Mouse (Mus musculus): ENCODE data around the gene Mrpl53.
A peak's percentile ranks its signal among the peaks of the same experiment; 100 is the strongest.

Gene Mrpl53

DNA sequence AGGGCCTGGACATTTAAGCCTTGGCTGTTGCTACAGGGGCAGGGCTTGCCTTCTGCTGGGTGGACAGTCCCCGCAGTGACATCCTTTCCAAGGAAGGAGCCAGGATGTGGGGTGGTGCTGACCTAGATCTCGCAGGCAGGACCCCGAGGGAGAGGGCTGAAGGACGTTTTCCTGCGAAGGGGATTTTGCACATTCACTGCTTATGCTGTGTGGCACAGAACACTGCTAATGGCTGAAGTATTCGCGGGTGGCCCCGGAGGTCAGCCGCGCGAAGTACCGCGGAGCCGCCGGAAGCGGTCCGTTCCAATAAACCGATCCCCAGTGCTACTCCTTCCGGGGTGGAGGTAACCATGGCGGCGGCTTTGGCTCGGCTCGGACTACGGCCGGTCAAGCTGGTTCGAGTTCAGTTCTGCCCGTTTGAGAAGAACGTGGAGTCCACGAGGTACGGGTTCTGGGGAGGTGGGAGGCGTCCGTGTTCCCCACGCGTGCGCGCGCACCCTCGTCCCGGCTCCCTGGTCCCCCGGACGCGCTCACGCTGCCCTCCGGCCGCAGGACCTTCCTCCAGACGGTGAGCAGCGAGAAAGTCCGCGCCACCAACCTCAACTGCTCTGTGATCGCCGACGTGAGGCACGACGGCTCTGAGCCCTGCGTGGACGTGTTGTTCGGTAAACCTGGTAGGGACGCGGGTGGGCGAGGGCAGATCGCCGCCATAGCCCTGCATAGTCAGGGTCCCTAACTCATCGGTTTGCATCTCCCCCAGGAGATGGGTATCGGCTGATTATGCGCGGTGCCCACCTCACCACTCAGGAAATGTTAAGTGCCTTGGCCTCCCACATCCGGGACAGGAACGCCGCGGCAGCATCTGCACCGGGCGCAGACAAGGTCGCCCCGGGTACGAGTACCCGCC is at the start of gene Mrpl53:
TSS of gene Mrpl53 (plus strand) at position 279 of the 907 bp plus-strand sequence.
- peak; percentile 80 to 82 for DNase-seq

DNA sequence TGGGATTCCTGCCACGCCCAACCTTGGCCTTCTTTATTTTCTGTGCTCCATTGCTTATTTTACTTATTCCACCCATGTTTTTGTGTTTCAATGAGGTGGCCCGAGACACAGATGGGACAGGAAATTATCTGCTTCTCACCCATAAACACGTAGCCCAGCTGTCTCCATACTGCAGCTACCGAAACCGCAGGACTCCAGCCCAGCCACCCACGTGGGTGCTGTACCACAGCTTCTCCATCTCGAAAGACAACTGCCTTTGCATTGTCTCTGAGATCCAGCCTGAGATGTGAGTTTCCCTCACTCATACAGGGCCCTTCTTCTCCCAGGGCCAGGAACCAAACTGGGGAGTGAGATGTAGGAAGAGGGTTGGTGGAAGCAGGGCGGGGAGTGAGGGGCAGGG is 42.8 kb upstream of the Mrpl53 start:
- DNase-seq = no peak

DNA sequence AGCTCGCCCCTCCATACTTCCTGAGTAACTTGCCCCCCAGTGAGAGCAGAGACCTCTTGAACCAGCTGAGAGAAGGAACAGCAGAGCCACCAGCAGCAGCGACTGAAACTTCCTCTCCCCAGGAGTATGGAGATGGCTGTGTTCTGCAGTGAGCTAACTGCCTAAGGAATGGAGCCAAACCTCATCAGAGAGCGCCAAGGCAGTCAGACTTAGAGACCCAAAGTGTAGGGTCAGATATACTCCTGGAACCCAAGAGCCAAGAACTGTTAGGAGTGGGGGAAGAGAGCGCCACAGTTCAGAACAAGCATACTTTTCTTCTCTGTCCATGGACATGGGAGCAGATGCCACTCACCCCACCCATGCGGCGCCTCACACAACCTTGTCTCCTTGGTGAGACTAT is 42.4 kb upstream of the Mrpl53 start:
- no peak for DNase-seq

DNA sequence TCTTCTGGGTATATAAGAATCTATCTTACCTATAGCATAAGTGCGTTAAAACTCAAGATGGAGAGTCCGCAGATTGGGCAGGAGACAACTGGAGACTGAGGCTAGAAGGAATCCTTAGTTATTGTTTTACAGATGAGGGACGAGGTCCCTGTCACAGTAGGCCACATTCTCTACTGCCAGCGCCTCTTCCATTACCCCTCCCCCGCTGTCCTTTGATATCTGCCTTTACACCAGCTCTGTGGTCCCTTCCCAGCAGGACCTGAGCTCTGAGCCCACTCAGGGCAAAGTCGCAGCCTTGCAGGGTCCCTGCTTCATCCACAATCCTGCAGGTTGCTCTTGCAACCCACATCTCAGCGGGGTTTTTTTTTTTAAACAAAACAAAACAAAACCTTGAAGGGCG is 40.6 kb upstream of the Mrpl53 start:
- no peak for DNase-seq

DNA sequence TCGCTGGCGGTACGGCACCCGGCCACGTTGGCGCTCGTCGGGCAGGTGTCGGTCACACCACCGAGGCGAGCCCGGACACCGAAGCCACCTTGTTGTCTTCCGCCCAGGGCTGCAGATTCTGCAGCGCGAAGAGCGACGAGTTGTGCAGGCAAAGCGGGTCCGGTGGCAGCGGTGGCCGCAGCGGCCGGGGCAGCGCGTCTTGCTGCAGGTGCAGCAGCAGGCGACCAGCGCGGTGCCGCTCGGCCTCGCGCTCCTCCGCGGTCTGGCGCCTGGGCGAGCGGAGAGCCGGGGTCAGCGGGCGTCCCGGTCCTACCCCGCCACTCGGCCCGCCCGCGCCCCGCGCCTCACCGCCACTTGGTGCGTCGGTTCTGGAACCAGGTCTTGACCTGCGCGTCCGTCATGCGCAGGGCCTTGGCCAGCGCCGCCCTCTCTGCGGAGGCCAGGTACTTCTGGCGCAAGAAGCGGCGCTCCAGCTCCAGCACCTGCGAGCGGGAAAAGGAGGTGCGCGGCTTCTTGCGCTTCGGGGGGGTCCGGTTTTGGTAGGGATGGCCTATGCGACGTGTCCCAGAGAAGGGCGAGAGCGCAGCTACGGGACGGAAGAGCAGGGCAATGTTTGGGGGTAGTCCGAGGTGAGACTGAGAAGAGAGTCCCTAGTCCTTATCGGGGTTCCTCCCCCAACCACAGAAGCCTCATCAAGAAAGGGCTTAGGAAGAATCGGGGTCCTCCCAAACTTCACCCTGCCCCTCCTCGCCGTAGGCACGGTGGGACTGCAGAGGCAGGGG is 39.9 kb upstream of the Mrpl53 start:
- DNase-seq = no peak

DNA sequence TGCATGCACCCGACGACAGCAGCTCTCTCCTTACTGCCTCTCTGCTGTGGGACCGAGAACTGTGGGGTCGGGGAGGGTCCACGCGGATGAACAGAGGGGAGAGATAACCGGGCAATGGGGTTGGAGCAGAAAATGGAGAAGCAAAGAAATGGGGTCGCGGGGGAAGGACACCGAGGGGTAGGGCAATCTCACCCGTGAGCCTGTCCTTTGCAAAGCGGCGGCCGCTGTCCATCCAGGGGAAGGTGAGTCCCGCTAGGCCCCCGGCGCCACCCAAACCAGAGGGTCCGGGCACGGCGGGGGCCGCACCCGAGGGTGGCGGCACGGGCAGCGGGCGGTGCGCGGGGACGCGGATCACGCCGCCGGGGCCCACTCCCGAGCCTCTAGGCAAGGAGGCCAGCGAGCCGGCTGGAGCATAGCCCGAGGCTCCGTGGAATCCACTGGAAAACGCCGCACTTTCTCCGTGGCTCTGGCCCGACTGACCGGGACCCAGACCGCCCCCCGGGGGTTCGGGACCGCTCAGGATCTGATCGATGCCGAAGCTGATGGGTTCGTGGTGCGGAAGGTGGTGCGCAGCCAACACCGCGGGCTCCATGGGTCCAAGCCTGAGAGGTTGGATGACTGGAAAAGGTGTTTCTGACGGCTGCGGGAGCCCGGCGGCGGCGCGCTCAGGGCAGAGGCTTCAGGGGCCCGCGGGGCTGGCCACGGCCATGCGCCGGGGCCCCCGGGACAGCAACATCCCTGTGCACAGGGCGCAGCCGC is 39.2 kb upstream of the Mrpl53 start:
- no peak for DNase-seq

DNA sequence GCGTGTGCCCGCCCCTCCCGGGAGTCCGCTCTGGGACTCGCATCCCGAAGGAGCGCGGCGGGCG is 38.8 kb upstream of the Mrpl53 start, which contains the start of gene Tlx2:
TSS of gene Tlx2 (minus strand) at position 47 of the 64 bp plus-strand sequence.
- DNase-seq = no peak

DNA sequence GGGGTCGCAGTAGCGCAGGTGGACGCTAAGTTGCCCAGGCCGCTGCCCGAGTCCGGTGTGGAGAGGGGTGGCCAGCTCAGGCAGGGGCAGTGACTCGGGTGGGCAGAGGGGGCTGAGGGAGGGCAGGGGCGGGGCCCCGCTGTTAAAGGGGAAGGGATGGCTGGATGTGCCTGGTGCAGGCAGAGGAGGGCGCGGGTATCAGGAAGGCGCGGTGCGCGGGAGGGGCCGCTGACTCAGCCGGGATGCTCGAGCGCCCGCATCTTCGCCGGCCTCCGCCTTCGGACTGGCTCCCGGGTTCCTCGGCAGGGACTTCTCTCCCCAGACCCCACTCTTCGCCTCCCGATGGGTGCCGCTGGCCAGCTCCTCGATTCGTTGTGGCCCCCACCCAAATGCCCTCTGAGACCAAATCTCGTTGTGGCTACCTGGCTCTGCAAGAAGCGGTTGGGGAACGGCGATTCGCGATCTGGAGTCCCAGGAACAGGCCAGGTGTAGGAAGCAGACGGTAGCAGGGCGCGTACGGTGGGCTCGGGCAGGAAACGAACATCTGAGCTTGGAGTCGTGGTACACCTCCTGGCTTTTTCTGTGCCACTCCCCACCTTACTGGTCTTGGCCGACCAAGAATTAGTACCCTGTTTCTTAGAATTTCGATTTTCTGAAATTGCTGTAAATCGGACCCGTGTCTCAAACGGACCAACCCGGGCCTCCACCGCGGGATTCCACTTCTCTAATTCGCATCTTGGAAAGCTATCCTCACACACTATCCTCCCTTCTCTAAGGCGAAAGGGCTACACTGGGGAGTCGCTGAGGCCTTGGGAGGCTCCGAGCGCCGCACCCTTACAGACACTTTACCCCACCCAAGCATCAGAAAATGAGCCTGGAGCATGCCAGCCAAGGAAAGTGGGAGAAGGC is 38.3 kb upstream of the Mrpl53 start:
- no peak for DNase-seq

DNA sequence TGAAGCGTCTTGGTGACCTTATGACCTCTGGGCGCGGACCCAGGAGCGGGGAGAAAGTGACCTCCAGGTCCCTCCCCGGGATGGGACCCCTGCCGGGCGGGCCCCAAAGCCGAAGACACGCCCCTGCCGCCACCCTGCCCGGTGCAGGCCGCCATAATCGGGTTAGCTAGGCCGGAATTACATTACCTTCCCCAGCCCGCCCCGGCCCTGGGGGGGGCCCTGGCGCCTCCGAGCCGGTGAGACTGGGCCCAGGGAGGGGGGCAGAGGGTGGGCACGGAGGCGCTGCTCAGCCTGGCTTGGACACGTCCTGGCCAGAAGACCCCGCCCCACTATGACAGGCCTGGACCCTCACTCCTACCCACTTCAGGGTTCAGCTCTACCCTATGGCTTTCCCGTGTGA is 37.6 kb upstream of the Mrpl53 start:
- DNase-seq = no peak

DNA sequence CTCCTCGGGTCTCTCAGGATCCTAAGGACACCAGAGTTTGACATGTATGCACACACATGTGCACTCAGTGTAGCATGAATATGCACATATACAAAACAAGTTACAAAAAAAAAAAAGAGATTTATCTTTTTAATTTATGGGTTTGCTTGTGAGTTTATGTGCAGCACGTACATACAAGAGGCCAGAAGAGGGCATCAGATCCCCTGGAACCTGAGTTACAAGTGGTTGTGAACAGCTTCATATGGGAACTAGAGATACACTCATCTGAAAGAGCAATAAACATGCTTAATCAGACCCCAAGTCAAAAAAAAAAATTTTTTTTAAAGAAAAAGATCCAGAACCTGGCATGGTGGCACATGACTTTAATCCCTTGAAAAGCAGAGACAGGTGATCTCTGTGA is 33.9 kb upstream of the Mrpl53 start:
- DNase-seq = no peak

DNA sequence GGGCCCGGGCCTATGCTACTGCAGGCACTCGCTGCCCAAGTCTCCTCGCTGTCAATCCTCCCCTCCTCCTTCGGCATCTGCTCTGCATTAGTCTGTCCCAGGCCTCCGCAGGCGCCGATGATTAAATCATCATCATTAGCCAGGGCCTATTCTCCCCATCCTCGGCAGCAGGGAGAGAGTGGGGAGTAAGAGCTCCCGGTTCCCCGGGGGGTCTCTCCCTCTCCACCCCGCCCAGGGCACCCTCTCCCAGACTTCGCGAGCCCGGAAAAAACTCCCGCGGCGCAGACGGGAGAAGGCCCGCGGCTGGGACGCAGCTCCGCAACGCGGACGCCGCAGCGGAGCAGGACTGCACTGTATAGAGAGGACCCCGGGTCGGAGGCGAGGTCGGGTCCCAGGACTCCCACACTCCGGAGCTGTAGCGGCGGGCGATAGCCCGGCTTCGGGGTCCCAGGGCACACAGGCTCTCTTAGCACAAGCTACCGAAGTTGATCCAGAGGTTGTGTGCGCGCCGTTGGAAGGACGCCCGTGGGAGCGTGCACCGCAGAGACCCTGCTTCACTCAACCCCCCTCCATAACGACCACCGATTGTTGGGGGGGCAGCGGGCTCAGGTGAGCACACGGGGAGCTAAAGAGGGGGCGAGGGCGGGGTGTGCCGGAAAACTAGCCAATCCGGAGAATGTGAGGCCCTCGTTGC is 31.1 kb upstream of the Mrpl53 start, which contains the start of gene Pcgf1:
TSS of gene Pcgf1 (plus strand) at position 240 of the 694 bp plus-strand sequence.
- peak in 1 of 2 experiments; percentile 39 for DNase-seq

DNA sequence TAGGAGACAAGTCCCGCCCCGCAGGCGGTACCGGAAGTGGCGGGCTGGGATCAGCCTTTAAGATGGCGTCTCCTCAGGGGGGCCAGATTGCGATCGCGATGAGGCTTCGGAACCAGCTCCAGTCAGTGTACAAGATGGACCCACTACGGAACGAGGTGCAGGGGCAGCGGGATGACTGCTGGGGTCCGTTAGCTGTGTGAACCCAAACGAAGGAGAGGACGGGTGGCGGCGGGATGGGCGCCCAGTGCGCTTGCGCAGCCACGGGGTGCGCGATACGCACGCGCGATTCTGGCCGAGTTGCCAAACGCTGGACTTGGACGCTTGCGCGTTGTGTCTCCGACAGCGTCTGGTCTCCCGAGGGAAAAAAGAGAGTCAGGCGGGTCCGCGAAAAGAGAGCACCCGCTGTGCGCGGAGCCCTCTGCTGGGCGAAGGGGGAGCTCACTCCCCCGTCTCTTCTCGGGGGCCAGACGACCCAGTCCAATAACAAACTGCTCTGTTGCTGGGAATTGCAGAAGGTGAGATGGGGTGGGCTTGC is 30.4 kb upstream of the Mrpl53 start:
- peak; percentile 99 for DNase-seq

DNA sequence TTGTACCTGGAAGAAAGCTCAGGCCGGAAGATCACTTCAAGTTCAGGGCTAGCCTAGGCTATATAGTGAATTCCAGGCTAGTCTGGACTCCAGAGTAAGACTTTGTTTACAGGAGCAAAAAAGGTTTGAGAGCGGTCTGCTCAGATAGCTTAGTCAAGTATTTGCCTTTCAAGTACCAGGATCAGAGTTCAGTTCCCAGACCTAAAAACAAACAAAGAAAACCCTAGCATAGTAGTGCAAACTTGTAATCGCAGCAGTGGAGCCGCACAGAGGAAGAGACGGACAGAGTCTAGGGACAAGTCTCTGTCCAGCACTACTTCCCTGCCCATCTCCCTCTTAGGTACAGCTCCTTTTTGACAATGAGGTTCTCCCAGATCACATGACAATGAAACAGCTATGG is 28.6 kb upstream of the Mrpl53 start:
- no peak for DNase-seq

DNA sequence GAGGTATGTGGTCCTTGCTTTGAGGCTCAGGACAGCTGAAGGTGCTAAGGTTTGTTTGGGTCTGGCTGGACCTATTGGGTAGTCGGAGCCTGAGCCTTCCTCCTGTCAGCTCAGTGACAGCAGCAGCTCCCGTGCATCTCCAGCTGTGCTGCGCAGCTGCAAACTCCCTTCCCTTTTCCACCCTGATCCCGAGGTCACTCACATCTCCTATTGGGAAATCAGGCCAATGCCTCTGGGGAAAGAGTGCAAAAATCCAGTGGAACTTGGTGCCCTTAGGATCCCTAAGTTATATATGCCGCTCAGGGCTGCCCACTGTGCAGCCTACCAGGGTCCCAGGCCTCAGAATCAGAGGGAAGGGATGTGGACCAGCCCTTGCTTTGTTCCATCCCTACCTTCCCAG is 25.3 kb upstream of the Mrpl53 start:
- no peak for DNase-seq

DNA sequence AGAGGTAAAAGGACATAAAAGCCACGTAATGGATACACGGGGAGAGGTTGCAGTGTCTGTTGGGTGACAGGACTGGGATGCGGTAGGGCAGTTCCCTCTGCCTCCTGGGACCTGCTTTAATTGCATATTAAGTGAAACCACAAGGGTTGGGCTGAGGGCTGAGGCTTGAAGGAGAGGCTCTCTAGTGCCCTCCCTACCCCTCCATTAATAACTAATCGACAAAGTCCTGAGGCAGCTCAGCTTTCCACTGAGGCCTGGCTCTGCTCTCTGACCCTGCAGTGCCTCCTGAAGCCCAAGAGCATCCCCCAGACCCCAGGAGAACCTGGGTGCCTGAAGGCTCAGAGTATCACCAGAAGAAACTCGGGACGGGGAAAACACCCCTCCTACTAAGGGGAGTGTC is 24.4 kb upstream of the Mrpl53 start:
- DNase-seq = no peak

DNA sequence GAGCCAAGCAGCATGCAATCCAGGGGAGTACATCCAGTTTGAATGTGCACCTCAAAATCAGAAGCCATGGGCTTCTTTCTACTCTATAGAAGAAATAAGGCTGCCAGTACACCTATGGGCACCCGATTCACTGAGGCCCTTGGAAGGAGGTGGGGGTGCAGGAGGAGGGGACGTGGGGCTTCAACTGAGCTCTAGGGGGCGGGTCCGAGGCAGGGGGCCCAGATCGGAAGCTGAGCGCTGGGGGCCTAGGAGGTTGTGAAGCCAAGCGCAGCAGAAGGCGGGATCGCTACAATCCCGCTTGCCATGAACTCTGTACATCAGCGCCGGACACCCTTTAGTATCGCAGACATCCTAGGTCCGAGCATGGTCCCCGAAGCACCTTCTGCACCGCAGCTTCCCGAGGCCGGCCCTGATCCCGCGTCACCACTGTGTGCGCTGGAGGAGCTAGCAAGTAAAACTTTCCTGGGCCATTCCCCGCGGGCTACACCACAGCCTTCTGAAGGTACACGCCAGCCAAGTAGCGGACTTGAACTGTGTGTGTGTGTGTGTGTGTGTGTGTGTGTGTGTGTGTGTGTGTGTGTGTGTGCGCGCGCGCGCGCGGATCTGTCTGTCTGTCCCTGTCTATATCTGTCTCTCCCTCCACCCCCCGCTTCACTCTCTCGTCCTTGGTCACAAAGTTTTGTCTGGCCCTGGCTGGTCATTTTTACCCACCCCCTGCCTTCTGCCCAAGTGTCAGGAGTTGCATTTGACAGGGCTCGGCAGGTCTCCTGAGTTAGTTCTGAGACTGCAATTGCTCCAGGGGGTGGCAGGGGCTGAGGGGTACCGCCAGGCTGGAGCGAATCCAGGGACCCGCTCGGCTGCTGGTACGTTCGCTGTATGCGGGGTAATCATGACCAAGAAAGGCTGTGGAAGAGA is 22.5 kb upstream of the Mrpl53 start, which contains the start of gene Lbx2:
TSS of gene Lbx2 (plus strand) at position 247 of the 915 bp plus-strand sequence.
- no peak for DNase-seq

DNA sequence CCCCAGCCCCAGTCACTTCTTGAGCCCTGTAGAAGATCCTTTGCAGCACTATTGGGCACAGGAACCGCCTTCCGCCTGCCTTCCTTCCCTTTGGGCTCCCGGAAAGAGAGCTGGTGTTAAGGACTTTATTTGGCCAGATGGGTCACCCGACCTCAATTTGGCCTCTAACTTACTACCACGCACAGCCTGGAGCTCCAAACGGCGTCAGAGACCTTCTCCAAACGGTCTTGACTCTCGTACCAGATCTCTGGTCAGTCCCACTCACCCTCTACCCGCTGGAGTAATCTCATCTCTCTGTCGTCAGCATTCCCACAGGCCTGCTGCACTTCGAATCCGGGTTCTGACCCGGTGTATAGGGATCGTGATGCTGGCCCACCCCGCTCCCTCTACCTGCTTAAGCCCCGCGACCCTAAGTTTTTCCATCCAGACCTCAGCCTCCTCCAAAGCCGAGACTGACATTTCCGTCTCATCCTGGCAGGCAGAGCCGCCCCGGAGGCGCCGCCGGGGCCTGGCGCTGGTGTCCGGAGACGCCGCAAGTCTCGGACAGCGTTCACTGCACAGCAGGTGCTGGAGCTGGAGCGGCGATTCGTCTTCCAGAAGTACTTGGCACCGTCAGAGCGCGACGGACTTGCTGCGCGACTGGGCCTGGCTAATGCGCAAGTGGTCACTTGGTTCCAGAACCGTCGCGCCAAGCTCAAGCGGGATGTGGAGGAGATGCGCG is 21.5 kb upstream of the Mrpl53 start:
- no peak for DNase-seq

DNA sequence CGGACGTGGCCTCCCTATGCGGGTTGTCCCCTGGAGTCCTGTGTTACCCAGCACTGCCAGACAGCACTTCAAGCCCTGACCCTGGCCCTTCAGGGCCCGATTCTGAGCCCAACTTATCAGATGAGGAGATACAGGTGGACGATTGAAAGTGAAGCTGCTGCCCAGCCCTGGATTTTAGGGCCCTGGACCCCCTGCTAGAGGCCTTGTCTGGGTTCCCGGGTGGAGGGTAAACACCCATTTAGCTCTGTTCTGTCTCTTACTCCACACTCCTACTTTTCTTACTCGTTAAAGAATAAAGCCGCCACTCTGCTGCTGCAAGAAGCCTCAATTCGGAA is 20.9 kb upstream of the Mrpl53 start:
- DNase-seq = no peak

DNA sequence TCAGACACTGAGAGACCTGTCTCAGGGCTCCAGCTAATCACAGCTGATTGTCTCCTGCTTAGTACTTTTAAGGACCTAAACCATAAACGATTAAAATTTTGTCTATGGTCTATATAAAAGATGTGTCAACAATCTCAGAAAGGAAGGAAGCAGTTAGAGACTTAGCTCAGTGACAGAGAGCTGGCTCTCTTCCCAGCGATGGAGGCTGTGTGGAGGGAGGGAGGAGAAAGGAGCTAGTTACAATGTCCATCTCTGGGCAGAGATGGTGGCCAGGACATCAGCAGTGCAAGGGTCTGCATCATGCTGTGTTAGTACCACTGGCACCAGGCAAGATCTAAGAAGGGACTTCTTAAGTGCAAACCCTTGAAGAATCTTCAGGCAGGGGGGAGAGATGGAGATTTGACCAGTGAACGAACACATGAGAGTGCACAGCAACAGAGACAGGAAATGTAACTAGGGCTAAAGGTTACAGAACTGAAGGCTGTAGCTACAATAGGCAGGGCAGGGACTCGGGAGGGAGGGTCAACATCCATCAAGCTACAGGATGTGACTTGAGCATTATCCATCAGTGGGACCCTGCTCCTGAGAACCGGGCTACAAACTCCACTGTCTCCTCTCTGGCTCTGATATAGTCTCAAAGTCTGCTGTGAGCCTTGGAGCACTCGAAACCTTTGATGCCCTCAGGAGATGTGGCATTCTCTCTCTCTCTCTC is 16.3 kb upstream of the Mrpl53 start:
- no peak for DNase-seq

Measured in lung, adult 18-20 months (tissue).